Mouse (Mus musculus): ENCODE data around the gene Wdr63. TPM values are rescaled to one million over a fixed set of nuclear protein-coding genes. Genes with fewer than 3 reads are reported as not detected.
"Not testable (repeated sequence)": the region's sequence is repeated elsewhere in the genome, so short reads cannot be mapped to it uniquely, and the experiment has no call there.

Wdr63 gene
- total and polyA plus RNA-seq, 3 experiments = not detected

- no peak for DNase-seq
Measured at GRCm38 (mm10) chr3:146010751-146011150, 97.2 kb downstream of the Wdr63 start.

- peak; percentile 64 for DNase-seq
Measured at GRCm38 (mm10) chr3:146009859-146010645, 97.9 kb downstream of the Wdr63 start.

GRCm38 (mm10) chr3:146007872-146008271 is 100.1 kb downstream of the Wdr63 start:
- no peak for DNase-seq

- no peak for DNase-seq
Measured at GRCm38 (mm10) chr3:146004347-146005051, 103.4 kb downstream of the Wdr63 start.

GRCm38 (mm10) chr3:145996539-145996938 is 111.4 kb downstream of the Wdr63 start:
- not testable (repeated sequence) for DNase-seq

GRCm38 (mm10) chr3:145995489-145995888 is 112.4 kb downstream of the Wdr63 start:
- DNase-seq = peak; percentile 17

GRCm38 (mm10) chr3:145993481-145994201 is 114.3 kb downstream of the Wdr63 start:
- no peak for DNase-seq

- peak; percentile 71 for DNase-seq
Measured at GRCm38 (mm10) chr3:145992796-145993195, 115.1 kb downstream of the Wdr63 start.

- no peak for DNase-seq
Measured at GRCm38 (mm10) chr3:145991976-145992730, 115.8 kb downstream of the Wdr63 start.

- DNase-seq = no peak
Measured at GRCm38 (mm10) chr3:145991130-145991529, 116.8 kb downstream of the Wdr63 start.

Other genes with a start within 250 kb of the Wdr63 start
- 10 to 100 TPM; 20.7 to 23.9 TPM for gene Bcl10, start 185.3 kb downstream of the Wdr63 start, total RNA-seq (2021)
- 3.6 and 4.1 TPM in 2 replicates for gene Bcl10, start 185.3 kb downstream of the Wdr63 start, polyA plus RNA-seq (2012; rRNA removed)
- gene 2410004B18Rik, start 170.1 kb downstream of the Wdr63 start, total RNA-seq (2021) = 10 to 100 TPM; 22.0 to 23.1 TPM
- 8.7 and 9.2 TPM in 2 replicates for gene 2410004B18Rik, start 170.1 kb downstream of the Wdr63 start, polyA plus RNA-seq (2012; rRNA removed)
- gene Syde2, start 120.3 kb downstream of the Wdr63 start, total RNA-seq (2021) = 1 to 10 TPM; 4.2 to 6.8 TPM
- gene Syde2, start 120.3 kb downstream of the Wdr63 start, polyA plus RNA-seq (2012; rRNA removed) = 4.2 and 5.0 TPM in 2 replicates
- not detected for gene Mcoln3, start 9.3 kb upstream of the Wdr63 start, total RNA-seq (2021)
- gene Mcoln3, start 9.3 kb upstream of the Wdr63 start, polyA plus RNA-seq (2012; rRNA removed) = not detected in 2 replicates
- not detected for gene Mcoln2, start 41.7 kb upstream of the Wdr63 start, total RNA-seq (2021)
- gene Mcoln2, start 41.7 kb upstream of the Wdr63 start, polyA plus RNA-seq (2012; rRNA removed) = not detected in 2 replicates
- gene Lpar3, start 112.8 kb upstream of the Wdr63 start, total RNA-seq (2021) = under 1 TPM; 0.10 to 0.12 TPM
- gene Lpar3, start 112.8 kb upstream of the Wdr63 start, polyA plus RNA-seq (2012; rRNA removed) = 0.39 and 0.76 TPM in 2 replicates

All from adrenal gland, adult 2 months (tissue).